Mouse (Mus musculus) adrenal gland, adult (tissue): ENCODE results near the gene Xrcc6.

Experiments used
- DNase-seq, 2 experiments: peaks; one replicate each; pipeline ENCODE4 v3.0.0; 2022 to 2023; ENCODE audit warnings: low spot score in 1 of 2; ENCODE audit not compliant: inconsistent age in 2 of 2

The Xrcc6 gene

GRCm38 (mm10) chr15:82071816-82072469 is 84.3 kb downstream of the Xrcc6 start:
- no peak for DNase-seq

GRCm38 (mm10) chr15:82073490-82073889 is 85.9 kb downstream of the Xrcc6 start:
- DNase-seq, result no peak

- DNase-seq, result no peak
These were observed 92.2 kb downstream of the Xrcc6 start for GRCm38 (mm10) chr15:82079883-82080282.

- DNase-seq, result peak; percentile 17 to 68
These were observed 93.5 kb downstream of the Xrcc6 start for GRCm38 (mm10) chr15:82081161-82081560.

GRCm38 (mm10) chr15:82085606-82086005 is 98.0 kb downstream of the Xrcc6 start:
- DNase-seq, result no peak

GRCm38 (mm10) chr15:82086131-82086530 is 98.5 kb downstream of the Xrcc6 start:
- DNase-seq, result peak; percentile 46 to 56

GRCm38 (mm10) chr15:82087266-82087665 is 99.6 kb downstream of the Xrcc6 start:
- DNase-seq, result no peak
